Mouse (Mus musculus): ENCODE data around the gene Naalad2.
A peak's percentile ranks its signal among the peaks of the same experiment; 100 is the strongest.
"Not testable (repeated sequence)": the region's sequence is repeated elsewhere in the genome, so short reads cannot be mapped to it uniquely, and the experiment has no call there.

Gene Naalad2

DNA sequence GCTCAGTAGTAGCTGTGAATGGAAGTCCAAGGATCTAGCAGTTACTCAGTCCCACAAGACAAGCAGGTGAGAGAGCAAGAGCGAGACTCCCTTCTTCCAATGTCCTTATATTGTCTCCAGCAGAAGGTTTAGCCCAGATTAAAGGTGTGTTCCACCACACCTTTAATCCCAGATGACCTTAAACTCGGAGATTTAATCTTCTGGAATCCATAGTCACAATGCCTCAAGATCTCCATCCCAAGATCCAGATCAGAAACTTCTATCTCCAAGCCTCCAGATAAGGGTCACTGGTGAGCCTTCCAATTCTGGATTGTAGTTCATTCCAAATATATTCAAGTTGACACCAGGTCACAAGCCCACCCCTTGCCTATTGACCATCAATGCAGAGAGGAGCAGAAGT lies at the start of gene Naalad2:
TSS of gene Naalad2 (minus strand) at position 101 of the 400 bp plus-strand sequence.
- not testable (repeated sequence) for DNase-seq

DNA sequence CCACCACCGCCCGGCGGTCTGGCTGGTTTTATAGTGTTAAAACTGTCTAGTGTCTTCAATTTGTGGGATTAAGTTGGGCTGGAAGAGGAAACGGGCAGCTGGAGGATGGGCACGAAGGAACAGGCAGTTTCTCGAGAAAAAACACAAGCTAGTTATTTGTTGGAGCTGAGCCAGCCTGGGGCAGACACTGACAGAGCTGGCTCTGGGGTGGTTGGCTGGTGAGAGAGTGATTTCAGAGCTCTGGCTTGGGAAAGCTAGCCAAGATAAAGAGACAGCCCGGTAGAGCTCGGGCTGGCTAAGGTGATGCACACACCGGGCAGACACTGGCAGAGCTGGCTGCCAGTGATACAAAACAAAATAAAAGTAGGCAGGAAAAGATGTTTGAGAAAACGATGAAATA lies 28.9 kb upstream of the Naalad2 start:
- DNase-seq: no peak

DNA sequence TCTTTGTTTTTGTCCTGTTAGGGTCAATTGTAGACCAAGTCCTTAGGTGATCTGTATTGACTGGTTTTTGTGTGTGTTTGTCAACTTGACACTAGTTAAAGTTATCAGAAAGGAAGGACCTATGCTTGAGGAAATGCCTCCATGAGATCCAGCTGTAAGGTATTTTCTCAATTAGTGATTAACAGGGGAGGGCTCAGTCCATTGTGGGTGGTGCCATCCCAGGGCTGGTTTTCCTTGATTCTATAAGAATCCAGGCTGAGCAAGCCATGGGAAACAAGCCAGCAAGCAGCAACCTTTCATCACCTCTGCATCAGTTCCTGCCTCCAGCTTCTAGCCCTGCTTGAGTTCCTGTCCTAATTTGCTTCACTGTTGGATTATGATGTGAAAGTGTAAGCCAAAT lies 27.6 kb upstream of the Naalad2 start, which contains the start of gene Mbd3l2:
TSS of gene Mbd3l2 (plus strand) at position 301 of the 400 bp plus-strand sequence.
- DNase-seq: no peak

DNA sequence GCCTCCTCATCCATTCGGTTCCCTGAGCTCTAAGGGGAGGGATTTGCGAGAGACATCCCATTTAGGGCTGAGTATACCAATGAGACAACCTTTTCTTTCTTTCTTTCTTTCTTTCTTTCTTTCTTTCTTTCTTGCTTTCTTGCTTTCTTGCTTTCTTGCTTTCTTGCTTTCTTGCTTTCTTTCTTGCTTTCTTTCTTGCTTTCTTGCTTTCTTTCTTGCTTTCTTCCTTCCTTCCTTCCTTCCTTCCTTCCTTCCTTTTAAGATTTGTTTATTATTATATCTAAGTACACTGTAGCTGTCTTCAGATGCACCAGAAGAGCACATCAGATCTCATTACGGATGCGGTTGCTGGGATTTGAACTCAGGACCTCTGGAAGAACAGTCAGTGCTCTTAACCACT lies 9.6 kb upstream of the Naalad2 start:
- not testable (repeated sequence) for DNase-seq

DNA sequence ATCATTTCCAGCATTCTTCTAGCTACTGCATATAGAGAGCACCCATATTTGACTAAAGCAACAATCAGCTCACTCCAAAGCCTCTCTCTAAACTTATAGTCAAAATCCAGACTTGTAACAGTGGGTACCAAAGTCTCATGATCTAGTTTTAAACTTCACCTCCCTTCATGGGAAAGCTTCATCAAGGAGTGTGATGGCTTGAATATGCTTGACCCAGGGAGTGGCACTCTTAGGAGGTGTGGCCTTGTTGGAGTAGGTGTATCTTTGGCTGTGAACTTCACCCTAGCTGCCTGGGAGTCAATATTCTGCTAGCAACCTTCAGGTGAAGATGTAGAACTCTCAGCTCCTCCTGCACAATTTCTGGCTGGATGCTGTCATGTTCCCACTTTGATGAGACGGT lies 1.3 kb upstream of the Naalad2 start, which contains the start of gene Ubtfl1:
TSS of gene Ubtfl1 (plus strand) at position 301 of the 400 bp plus-strand sequence.
- DNase-seq: no peak

DNA sequence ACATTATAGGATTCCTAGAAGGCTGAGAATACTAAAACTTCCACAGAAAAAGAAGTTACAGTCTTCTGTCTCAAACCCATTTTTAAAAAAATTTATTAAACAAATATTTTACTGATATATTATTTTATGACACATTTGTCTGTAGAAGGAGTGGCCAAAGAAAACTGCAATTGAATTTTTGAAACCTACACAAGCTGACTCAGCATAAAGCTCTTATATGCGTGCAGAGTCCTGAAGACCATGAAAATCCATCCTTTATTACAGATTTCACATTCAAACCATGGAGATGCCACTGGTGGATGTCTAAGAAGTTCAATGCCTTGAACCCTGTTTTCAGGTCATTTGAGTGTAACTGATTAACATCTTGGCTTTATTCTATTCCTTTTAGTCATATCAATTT lies 3.2 kb downstream of the Naalad2 start:
- no peak for DNase-seq

DNA sequence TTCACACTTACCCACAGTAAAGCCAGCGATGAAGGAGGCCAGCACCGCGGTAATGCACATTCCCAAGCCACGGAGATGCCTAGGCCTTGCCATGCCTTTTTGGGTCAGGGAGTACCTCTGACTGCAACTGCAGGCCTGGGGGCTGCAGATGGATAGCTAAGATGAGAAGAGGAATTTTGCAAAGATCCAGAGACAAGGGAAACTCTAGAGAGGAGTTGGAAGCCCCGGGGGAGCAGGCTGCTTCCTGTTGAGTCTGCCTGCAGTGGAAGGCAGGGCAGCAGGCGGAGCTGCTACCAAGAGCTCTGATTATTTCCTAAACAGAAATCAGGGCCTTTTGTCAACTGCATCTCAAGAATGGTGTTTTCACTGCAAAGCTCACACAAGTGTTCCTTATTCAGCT lies 17.0 kb downstream of the Naalad2 start:
- DNase-seq: peak; percentile 39 to 56

DNA sequence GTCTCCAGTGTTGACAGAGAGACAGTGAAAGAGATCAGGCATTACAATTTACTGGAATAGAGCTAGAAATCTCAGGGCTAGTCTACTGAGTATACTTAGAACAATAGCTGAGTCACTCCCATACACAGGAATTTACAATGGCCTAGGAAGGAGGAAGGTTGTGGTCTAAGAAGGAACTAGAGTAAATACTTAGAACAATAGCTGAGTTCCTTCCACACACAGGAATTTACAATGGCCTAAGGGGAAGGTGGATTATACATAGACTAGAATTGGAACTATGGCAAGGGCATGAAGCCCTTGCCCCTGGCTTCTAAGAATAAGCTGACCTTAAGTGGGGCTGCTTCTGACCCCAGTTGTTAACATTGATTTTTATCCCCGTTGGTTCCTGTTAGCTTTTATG lies 29.8 kb downstream of the Naalad2 start:
- not testable (repeated sequence) for DNase-seq

DNA sequence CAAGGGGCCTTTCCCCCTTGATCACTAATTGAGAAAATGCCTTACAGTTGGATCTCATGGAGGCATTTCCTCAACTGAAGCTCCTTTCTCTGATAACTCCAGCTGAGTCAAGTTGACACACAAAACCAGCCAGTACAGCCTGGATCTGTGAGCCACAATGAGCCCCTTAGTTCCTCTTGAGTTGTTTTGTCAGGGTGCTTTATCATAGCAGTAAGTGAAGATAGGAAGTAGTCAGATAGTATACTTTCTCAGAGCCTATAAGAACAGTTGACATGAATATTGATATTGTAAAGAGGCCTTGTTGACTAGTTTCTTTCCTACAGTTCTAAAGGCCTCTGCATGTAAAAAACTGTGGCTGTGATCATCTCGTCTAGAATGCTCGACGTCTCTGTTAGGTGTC lies 82.8 kb downstream of the Naalad2 start:
- DNase-seq: no peak

DNA sequence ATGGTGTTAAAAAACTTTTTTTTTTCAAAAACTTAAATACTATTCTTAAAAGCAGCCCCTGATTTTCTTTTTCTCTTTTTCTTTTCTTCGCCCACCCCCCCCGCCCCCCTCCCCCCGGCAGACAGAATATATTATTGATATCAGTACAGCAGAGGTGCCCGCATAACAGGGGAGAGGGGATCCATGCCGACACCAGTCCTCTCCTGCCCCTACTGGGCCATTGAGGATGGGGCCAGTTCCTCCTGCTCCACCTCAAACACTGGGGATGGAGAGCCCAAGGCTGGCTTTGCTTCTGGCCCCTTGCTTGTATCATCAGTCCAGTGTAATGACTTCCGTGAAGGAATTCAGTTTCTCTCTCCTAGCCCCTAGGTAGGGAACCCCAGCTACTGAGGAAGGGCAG lies 104.5 kb downstream of the Naalad2 start:
- no peak for DNase-seq

DNA sequence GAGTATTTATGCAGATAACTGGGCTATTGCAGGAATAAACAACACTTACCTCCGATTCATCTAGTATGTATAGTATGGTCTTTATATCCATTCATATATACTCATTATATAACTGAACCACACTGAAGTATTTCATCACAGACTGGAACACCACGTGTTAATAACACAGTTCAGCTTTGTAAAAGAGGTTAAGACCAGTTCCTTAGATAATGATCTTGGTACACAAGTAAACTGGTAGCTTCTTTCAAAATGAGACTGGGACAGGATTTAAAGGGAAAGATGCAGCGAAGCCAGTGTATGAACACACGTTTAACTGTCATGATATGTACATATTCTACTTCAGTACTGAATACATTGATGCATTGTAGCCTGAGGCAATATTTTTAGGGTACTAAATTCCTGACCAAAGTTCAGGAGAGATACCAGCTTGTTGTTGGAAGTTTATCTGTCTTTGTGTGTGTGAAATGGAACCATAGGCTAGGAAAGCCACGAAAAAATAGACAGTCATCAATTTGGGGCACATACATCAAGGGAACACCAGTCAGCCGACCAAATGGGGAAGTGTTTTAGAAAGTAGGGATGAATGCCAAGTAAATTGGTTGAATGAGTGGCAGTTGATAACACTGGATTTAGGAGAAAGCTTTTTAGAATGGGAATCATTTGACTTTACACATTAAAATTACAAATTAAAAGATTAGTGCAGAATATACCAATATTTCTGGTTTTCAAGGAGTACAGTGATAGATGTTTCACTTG lies 109.6 kb downstream of the Naalad2 start:
- no peak for DNase-seq

DNA sequence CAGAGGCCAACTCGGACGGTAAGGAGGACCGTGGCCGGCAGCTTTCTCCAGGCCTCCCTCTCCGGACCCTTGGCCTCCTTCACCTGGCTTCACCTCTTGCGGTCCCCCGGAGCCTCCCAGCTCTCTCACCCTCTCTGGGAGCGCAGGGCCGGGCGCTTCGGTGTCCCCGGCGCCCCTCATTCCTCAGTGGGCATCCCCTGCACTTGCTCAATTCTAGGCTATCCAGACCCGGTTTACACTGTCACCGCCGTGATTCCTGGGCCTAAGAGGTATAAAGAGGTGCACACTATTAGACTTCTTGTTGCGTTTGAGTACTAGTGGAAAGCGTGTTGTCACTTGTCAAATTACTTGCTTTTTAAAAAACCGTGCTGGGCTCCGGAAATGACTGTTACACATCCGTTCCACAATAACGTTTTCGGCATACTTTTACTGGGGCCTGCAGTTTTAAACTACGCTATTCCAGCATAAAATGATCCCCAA lies 110.3 kb downstream of the Naalad2 start:
- DNase-seq: no peak

DNA sequence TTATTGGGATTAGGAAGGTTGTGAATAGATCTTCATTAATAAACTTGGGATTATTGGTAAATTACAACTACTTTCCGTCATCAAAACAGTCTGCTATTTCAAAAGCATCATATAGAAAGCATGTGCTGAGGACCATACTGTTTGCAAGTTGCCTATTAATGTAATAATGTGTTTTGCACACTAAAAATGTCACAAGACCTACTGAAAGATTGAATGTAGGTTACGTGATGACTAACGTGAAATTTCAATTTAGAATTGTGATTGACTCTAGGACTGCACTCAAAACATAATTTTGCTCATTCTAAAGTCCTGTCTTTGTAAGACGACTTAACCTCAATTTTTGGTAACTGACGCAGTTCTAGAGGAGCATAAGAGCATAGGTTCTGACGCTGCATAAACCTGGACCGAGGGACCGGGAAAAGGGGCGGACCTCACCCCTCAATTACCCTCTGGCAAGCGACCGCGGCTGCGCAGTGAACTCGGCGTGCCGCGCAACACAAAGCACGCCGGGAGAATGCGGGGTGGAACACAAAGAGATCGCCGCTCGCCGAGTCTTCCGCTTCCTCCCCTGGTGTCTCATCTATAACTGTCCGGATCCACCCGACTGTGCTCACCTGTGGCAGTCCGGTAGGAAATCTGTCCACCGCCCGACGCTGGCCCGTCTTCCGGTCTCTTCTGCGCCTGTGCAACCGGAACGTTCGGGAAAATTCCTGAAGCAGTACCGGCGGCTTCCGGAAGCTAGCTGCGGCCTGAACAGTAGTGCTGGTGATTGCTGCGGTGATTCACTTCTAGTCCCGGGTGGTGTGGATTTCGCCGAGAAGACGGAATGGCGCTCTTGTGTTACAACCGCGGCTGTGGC lies 111.0 kb downstream of the Naalad2 start, which contains the start of gene Chordc1:
TSS of gene Chordc1 (plus strand) at position 555 of the 859 bp plus-strand sequence.
- peak; percentile 96 for DNase-seq

DNA sequence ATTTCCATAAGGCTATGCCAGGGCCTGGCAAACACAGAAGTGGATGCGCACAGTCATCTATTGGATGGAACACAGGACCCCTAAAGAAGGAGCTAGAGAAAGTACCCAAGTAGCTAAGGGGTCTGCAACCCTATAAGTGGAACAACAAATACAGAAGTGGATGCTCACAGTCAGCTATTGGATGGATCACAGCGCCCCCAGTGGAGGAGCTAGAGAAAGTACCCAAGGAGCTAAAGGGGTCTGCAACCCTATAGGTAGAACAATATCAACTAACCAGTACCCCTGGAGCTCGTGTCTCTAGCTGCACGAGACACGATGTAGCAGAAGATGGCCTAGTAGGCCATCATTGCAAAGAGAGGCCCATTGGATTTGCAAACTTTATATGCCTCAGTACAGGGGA lies 124.1 kb downstream of the Naalad2 start:
- not testable (repeated sequence) for DNase-seq

DNA sequence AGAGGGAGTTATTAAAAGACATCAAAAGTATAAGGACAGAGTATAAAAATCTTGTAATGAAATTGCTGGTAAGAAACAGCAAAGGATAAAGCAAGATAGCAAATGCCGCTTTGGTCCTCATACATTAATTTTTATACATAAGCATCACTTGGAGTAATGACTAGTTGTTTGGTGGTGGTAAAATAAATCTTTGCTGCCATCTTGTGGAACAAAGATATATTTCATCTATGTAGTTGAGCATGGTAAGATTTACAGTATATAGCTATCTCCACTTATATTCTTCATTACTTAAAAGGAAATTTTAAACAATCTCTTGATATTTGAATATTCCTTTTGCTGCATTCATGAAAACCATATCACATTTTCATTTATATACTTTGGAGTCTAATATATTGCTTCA lies 125.3 kb downstream of the Naalad2 start:
- DNase-seq: no peak

DNA sequence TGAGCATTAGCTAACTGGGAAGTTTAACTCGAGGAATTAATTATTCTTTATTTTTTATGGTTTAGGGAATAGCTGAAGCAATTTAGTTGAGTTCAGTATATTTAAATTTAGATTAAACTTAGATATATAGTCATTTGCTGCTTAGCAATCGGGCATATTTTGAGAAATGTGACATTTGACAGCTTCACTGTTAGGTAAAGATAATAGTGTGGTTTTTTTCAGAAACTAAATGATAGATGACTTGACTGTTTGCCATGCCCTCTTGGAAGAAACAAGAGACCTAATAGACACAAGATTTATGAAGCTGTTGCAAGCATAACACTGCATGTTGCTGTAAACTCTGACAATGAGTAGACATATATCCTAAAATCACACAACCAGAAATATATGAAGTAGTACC lies 126.0 kb downstream of the Naalad2 start:
- no peak for DNase-seq

DNA sequence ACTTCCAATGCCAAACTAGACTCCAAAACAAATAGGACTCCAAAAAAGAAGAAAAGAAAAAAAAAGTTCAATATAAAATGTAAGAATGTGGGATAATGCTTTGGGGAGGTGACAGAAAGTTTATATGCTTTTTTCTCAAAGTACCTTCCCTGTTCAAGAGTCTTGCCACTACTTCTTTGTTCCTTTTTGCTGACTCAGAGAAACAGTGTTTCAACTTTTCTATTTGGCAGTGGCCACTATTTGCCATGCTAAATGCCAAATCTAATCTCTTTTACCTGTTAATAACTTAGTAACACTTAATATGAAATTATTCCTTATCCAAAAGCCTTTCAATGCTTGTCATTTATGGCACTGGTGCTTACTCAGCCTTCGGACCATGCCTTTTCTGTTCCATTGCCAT lies 126.9 kb downstream of the Naalad2 start:
- no peak for DNase-seq
